Mouse (Mus musculus) ovary, adult 18-20 months (tissue): ENCODE measurements around the gene Gpr4.

Experiments used
- DNase-seq: peaks from one replicate; pipeline ENCODE4 v3.0.0; 2022; ENCODE audit warnings: low spot score, mixed read lengths

Gpr4 gene

GRCm38 (mm10) chr7:19196676-19197075 lies 15.7 kb upstream of the Gpr4 start:
- DNase-seq, result no peak

- DNase-seq, result no peak
These were observed 14.4 kb upstream of the Gpr4 start for GRCm38 (mm10) chr7:19197985-19198384.

DNA sequence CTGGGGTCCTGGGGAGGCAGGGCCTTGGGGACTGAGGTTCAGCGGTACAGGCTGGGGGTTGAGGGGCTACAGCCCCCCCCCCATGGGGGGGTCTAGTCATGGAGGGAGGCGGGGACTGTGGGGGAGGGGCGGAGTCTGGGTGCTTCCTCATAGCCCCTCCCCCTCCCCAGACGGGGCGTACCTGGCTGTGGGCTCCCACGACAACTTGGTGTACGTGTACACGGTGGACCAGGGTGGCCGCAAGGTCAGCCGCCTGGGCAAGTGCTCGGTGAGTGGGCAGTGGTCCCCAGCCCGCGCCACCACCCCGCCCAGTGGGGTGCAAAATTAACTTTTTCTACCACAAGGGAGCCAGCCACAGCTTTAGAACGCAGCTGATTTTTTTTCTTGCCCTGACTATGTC lies 10.7 kb upstream of the Gpr4 start:
- DNase-seq, result no peak

- DNase-seq, result no peak
These were observed 10.1 kb upstream of the Gpr4 start for GRCm38 (mm10) chr7:19202065-19202850.

DNA sequence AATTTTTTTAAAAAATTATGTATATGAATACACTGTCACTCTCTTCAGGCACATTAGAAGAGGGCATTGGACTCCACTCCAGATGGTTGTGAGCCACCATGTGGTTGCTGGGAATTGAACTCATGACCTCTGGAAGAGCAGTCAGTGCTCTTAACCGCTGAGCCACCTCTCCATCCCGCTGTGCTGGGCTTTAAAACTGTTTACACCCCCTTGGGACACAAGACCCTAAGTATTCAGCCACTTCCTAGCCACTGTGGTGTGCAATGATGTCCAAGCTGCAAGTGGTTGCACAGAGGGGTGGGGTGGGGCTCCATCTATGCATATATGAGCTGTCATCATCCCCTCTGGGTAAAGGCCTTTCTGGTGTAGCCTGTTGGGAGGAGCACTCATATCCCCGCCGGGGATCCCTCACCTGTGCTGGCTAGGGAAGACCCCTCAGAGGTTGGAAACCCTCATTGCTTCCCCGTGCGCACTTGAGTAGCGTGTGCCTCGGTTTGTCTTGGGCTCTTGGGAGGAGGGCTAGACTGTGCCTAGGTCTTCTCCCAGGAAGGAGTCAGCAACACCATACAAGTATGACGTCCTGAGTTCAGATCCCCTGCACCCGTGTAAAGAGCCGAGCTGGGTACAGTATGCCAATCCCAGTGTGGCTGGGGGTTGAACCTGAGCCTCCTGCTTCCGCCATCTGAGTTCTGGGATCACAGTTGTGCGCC lies 4.0 kb upstream of the Gpr4 start:
- DNase-seq, result no peak

DNA sequence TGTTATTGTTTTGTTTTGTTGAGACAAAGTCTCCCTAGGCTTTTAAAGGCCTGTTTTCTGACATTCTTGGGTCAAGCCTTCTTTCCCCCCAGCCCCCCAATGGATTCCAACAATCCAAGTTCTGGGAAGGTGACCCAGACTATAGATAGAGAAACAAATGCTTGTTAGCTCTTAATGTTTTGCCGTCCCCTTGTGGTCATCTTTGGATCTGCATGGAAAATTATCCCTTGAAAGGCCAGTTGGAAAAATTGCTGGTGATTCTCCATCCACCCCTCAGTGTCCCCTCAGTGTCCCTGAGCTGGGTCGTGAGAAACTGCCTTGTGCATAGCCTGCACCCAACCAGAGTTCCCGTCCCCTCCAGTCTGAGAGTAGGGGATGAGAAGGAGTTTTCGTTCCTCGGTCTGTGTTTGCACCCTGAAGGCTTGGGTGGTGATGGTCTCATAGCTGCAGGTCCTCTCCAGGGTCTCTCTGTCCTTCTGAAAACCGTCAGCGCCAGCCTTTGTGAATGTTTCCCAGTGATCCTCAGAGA lies 3.3 kb upstream of the Gpr4 start:
- DNase-seq, result no peak

DNA sequence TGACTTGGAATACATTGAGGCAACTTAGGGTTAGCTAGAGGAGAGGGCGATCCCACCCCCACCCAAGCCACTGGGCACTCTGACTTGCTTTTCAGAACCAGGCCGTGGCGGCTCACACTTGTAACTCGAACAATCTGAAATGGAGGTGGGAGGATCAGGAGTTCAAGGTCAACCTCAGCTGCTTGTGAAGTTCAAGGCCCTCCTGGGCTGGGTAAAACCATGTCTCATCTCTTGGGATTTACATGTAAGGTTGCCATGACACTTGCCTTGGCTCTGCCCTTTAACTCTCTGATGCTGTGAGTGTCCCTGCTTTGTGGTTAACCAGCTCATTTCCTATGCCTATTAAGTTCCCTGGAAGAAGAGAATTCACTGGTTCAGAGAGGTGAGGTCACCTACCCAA lies 2.8 kb upstream of the Gpr4 start:
- DNase-seq, result no peak

DNA sequence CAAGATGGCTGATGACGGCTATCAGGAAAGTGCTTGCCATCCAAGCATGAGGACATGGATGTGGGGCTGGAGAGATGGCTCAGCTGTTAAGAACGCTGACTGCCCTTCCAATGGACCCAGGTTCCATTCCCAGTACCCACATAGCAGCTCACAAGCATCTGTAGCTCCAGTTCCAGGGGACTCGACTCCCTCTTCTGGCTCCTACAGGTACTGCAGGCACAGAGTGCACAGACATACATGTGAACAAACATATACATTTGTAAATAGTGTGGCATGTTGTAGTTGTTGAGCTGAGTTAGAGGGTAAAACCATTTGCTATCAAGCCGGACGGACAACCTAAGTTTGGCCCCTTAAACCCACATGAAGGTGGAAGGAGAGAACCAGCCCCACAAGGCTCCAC lies 2.3 kb upstream of the Gpr4 start:
- DNase-seq, result no peak

GRCm38 (mm10) chr7:19211041-19211675 lies 1.2 kb upstream of the Gpr4 start:
- no peak for DNase-seq

DNA sequence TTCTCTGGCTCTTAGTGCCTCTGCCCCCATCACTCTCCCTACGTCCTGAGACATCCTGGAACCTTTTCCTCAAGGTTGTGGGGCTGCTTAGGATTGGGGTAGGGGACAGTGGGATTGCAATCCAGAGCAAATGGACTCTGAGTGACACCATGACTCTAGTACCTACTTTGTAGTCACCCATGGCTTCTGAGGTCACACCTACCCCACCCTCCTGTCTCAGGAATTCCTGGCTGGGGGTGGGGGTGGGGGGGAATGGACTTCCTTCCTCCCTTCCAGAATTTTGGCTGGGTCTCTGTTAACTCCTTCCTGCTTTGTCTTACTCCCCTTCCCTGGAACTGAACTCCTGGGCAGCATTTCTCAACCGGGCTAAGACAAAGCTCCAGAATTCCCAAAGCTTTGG lies 1.0 kb downstream of the Gpr4 start:
- DNase-seq, result no peak

DNA sequence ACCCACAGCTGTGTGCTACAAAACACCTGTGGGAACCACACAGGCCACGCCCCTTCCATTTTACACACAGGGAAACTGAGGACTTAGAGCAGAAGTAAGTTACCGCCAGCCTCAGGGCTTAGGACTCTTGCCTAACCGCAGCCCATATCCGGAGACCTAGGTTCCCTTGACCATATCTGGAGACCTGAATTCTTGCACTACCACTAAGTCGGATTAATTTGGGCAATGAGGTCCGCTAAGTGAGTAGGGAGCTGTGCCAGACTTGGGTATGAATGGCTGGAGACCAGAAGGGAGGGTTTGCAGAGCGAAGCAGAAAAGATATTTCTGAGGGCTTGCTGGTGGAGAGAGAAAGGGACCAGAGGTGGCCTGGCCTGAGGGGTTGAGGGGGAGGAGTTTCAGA lies 2.0 kb downstream of the Gpr4 start:
- DNase-seq, result no peak

DNA sequence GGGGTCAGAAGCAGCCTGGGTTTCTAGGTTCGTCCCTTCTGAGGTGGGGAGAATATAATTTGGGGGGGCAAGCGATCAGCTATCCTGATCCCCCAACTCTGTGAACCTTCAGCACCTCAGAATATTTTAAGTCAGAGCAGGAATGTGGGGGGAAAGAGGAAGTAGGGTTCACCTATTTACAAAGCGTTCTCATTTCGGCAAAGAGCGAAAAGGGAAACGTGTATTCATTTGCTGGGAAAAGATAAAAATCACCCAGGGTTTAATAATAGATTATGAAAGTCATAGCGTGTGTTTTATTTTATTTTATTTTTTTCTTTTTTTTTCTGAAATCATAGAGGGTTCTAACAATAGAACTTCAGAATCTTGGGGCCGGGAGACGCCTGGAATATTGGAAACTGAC lies 2.6 kb downstream of the Gpr4 start:
- no peak for DNase-seq

GRCm38 (mm10) chr7:19217492-19217891 lies 5.2 kb downstream of the Gpr4 start:
- no peak for DNase-seq

DNA sequence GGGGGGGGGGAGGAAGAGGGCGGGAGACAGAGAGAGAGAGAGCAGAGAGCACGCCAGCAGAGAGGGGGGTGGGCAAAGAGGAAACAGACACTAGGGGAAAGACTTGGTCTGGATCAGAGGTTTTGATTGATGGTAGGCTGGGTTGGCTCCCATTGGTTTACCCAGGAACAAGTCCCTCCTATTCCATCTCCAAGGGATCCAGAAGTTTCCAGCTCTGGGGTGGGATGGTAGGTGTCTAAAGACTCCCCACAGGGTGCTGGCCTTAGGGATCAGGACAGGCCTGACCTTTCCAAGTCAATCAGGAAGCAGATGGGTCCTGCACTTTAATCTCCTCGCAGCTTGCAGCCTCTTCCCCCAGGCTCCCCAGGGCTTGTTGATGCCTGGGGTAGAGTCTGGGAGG lies 5.6 kb downstream of the Gpr4 start:
- DNase-seq, result no peak

GRCm38 (mm10) chr7:19220061-19220460 lies 7.7 kb downstream of the Gpr4 start:
- DNase-seq, result no peak

- no peak for DNase-seq
These were observed 9.9 kb downstream of the Gpr4 start for GRCm38 (mm10) chr7:19222189-19222588.

DNA sequence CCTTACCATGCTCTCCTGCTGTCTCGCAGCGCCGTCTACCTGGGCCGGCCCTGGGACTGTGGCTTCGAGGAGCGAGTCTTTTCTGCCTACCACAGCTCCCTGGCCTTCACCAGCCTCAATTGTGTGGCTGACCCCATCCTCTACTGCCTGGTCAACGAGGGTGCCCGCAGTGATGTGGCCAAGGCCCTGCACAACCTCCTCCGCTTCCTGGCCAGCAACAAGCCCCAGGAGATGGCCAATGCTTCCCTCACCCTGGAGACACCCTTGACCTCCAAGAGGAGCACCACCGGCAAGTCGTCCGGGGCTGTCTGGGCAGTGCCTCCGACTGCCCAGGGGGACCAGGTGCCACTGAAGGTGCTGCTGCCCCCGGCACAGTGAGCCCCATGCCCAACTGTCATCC lies 10.5 kb downstream of the Gpr4 start:
- no peak for DNase-seq

GRCm38 (mm10) chr7:19224933-19225332 lies 12.6 kb downstream of the Gpr4 start:
- no peak for DNase-seq

DNA sequence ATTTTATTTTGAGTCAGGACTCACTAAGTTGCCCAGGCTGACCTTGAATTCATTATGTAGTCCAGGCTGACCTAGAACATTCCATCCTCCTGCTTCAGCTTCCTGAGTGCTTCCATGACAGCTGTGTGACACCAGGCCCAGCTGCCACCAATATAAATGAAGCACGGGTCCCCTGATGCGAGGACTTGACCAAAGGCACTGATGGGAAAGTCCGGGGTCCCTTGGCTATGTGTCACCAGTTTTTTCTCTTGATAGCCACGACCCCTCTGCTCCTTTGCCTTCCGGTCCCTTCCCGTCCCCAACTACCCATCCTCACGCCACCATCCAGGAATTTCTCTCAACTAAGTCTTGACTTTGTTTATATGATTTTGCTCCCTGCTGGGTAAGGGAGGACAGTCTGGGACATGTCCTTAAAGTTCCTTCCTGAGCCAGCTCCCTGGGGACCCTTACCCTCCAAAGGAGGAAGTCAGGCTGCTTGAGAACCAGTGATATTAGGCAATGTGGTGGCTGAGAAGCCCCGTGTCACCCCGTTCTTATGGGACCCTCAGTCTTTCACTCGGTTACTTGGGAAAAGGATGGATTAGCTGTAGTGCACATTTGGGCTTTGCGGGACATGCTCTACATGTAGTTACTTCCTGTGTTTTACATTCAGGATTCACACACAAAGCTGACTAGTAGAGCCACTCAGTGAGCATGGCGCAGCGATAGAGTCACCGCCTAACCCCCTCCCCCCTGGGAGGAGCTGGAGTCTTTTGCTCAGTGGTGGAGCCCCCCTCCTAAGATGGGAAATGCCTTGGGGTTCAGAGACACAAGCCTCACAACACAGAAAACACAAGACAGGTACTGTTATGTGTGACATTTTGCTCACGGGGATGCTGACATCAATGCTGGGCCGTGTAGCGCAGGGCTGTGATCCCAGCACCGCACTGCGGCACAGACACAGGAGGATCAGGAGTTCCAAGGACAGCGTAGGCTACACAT lies 14.8 kb downstream of the Gpr4 start:
- DNase-seq, result no peak

DNA sequence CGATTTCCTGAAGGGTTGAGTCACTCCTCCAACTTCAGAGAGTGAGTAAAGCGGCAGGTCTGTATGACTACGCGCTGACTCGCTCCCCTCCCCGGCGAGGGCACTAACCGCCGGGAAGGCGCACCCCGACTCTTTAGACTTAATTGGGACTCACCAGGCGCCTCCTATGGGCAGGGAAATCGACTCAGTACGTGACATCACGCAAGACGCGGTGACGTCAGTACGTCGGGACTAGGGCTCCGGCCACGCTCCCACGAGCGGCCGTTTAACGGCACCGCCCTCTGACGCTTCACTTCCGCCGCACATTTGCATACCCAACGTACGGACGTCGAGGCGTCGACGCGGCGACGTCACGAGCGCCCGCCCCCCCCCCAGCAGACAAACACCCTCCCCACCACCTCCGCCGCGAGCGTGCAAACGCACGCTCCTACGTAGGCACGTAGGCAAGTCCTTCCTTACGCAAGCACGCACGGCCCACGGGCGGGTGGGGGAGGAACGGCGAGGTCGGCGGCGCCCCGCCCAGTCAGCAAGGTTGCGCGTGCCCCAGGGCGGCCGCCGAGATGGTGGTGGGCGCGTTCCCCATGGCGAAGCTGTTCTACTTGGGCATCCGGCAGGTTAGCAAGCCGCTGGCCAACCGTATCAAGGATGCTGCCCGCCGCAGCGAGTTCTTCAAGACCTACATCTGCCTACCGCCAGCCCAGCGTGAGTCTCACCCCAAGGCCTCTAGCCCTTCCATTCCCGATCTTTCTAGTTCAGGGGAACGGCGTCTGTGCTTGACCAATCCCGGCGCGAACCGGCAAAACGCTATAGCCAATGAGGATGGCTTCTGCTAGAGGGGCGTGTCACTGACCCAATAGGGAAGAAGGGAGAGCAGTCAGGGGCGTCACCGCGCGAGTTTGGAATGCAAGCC lies 15.8 kb downstream of the Gpr4 start, which contains the start of gene Opa3:
TSS of gene Opa3 (plus strand) at position 452 of the 910 bp plus-strand sequence.
- DNase-seq, result peak; percentile 99

GRCm38 (mm10) chr7:19228793-19229148 lies 16.4 kb downstream of the Gpr4 start:
- DNase-seq, result no peak
